Mouse (Mus musculus): Measurements from ENCODE around the gene Arnt2. TPM values are rescaled to one million over a fixed set of nuclear protein-coding genes. Genes with fewer than 3 reads are reported as not detected.

The Arnt2 gene
- 60.3 and 64.8 TPM in 2 replicates for polyA plus RNA-seq (2015; fragmentation: Nextera tagmentation; extraction: Ambion mirVana)

DNA sequence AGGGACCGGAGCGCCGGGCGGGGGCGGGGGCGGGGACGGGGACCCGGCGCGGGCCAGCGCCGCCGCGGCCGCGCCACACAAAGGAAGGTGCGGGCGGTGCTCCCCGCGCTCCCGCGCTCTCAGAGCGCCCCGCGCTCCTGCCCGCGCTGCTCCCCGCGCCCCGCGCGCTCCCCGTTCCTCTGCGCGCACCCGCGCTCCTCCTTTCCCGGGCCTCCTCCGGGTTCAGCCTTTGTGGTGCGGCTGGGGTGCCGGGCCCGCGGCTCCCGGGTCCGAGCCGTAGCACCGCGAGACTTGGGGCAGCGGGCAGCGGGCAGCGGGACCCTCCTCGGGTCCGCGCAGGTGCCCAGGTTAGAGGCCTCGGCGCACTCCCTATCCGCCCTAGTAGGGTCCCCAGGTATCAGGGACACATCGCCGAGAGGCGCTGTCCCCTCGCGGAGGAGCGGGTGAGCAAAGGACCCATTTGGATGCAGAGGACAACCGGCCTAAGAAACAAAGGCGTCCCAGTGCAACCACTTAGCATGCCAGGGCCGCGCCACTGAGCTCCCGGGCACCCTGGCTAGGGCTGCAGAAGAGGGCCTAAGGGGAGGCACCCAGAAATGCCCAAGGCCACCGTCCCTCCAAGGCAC lies at the start of gene Arnt2:
Gene Arnt2, minus strand, starts transcription at position 281 of the 626 bp plus-strand sequence.
- WGBS, result under 1% methylated on average over 62 of the region's 69 CpGs
- Histone ChIP-seq H3K4me2 (peak within 1 kb of the TSS; percentile 77), H3K27ac (peak within 1 kb of the TSS; percentile 98), H3K9me3 (no peaks in the 10 kb centered on the region), H3K27me3 (no peaks in the 10 kb centered on the region), H3K36me3 (peaks cover 4% of the 10 kb centered on the region), H3K4me1 (replicated peaks) (peaks cover 44% of the 10 kb centered on the region), H3K4me3 (peak within 1 kb of the TSS; percentile 74), H3K9ac (peak within 1 kb of the TSS; percentile 94)
- peak; percentile 93 for ATAC-seq (ENCODE audit: low FRiP score)

DNA sequence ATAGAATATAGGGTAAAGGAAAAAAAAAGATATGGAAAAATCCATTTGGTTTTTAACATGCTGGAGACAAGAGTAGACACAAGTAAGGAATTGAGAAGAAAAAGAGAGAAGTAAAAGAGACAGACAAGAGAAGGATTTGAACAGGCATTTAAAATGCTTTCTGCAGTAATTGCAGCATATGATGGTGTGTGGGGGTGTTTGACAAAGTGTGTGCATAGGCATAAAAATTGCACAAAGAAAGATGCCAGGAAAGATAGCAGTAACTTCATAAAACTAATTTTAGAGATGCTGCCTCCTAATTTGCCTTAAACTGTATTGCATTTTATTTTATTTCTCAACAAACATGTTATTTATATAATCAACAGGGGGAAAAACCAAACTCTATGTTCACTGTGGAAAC lies 41.7 kb upstream of the Arnt2 start:
- Histone ChIP-seq H3K4me2 (no peak overlapping the region), H3K27ac (no peak overlapping the region), H3K9ac (no peak overlapping the region), H3K9me3 (no peaks in the 10 kb centered on the region), H3K4me3 (no peak overlapping the region), H3K4me1 (replicated peaks) (no peaks in the 10 kb centered on the region), H3K27me3 (no peaks in the 10 kb centered on the region), H3K36me3 (no peaks in the 10 kb centered on the region)
- ATAC-seq (ENCODE audit: low FRiP score), result no peak

DNA sequence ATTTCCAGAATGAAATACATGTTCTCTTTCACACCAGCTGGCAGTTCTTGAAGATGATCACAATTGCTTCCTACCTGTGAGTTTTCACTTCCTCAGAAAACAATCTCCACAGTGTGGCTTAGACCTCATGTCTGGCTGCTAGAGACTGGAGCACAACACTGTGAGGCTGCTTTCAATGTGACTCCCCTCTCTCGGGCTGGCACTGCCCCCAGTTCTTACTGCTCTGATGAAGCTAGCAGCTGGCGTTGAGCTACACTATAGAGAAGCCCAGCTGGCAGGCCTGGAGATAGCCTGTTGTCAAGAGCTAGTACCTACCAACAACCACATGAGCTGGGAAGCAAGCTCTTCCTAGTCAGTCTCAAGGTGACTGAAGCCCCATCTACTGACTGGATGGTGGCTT lies 39.1 kb upstream of the Arnt2 start:
- no peak overlapping the region for H3K27ac ChIP-seq
- no peak for ATAC-seq (ENCODE audit: low FRiP score)

DNA sequence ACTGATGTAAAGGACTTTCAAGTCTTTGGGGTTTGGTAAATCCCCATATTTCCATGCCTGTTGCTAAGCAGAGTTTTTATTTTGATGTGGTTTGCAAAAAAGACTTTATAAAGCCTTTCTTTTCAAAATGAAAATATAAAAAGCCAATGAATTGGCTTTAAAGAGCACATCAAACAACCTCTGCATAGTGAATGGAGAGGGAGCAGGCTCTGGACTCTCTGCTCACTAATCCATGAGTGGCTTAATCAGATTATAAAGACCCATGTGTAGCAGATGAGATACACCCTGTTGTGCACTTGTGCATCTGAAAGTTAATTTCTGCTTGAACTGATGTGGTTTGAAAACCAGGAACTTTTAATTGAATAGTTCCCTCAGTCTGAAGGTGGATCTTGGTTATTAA lies 38.5 kb upstream of the Arnt2 start:
- ATAC-seq (ENCODE audit: low FRiP score), result no peak
- Histone ChIP-seq H3K4me2 (no peak overlapping the region), H3K4me3 (no peak overlapping the region), H3K36me3 (no peaks in the 10 kb centered on the region), H3K4me1 (replicated peaks) (no peaks in the 10 kb centered on the region), H3K27ac (no peak overlapping the region), H3K27me3 (no peaks in the 10 kb centered on the region), H3K9me3 (no peaks in the 10 kb centered on the region), H3K9ac (no peak overlapping the region)

More for the DNA sequence above, 39.1 kb upstream of the Arnt2 start:
- no peaks in the 10 kb centered on the region for H3K27me3 ChIP-seq
- 52% methylated on average over 2 of the region's 2 CpGs for WGBS
- no peaks in the 10 kb centered on the region for H3K36me3 ChIP-seq
- H3K4me2 ChIP-seq, result no peak overlapping the region
- H3K9me3 ChIP-seq, result no peaks in the 10 kb centered on the region
- H3K4me3 ChIP-seq, result no peak overlapping the region
- no peaks in the 10 kb centered on the region for H3K4me1 ChIP-seq (replicated peaks)
- no peak overlapping the region for H3K9ac ChIP-seq

DNA sequence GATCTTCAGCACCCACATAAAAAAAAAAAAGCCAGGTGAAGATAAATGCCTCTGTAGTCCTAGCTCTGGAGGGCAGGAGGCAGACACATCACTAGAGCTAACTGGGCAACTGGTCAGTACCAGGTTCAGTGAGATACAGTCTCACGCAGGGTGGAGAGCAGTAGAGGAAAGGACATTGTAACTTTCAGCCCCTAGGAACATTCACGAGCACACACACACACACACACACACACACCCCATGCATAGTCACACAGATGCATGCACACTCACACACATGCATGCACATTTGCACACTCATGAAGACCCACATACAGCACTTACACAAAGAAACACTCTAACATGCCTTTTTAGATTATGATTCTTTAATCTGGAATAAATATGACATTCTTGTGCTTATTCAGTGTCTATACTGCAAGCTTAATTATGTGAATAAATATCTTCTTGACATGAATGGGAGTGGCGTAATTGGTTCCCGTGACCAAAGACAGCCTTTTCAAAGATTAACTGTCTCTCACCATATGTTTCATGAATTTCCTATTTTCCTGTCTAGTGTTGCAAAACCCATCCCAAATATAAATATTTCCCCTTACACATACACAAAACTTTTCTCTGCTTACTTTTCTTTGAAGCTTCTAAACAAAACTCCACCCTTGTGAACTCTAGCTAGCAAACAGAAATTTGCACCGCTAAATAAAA lies 37.9 kb upstream of the Arnt2 start:
- H3K36me3 ChIP-seq, result no peaks in the 10 kb centered on the region
- 78% methylated on average over 5 of the region's 5 CpGs for WGBS
- H3K9ac ChIP-seq, result no peak overlapping the region
- no peak overlapping the region for H3K4me2 ChIP-seq
- no peaks in the 10 kb centered on the region for H3K4me1 ChIP-seq (replicated peaks)
- ATAC-seq (ENCODE audit: low FRiP score), result no peak
- no peak overlapping the region for H3K27ac ChIP-seq
- no peaks in the 10 kb centered on the region for H3K9me3 ChIP-seq
- no peak overlapping the region for H3K4me3 ChIP-seq
- H3K27me3 ChIP-seq, result no peaks in the 10 kb centered on the region

DNA sequence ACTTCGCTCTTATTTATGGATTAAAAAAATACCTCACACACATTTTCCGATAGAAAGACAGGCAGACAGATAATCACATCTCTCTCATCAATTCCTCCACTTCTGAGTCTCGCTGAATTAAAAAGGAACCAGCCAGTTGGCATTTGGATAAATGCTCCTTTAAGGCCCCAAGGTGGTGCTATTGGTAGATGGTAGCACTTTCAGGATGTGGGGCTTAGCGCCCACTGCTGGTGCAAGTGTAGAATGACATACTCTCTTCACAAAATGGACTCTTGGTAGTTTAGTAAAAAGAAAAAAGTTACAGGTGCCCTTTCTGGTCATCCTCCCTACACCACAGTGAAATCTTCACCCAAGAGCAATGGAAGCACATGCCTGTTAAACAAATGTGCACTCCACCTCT lies 37.1 kb upstream of the Arnt2 start:
- no peak overlapping the region for H3K9ac ChIP-seq
- no peaks in the 10 kb centered on the region for H3K36me3 ChIP-seq
- H3K9me3 ChIP-seq, result no peaks in the 10 kb centered on the region
- H3K27ac ChIP-seq, result no peak overlapping the region
- no peaks in the 10 kb centered on the region for H3K4me1 ChIP-seq (replicated peaks)
- no peak overlapping the region for H3K4me2 ChIP-seq
- no peaks in the 10 kb centered on the region for H3K27me3 ChIP-seq
- WGBS, result 19% methylated on average over 4 of the region's 4 CpGs
- ATAC-seq (ENCODE audit: low FRiP score), result peak; percentile 28; the same call in 1 of the 2 replicates
- no peak overlapping the region for H3K4me3 ChIP-seq

DNA sequence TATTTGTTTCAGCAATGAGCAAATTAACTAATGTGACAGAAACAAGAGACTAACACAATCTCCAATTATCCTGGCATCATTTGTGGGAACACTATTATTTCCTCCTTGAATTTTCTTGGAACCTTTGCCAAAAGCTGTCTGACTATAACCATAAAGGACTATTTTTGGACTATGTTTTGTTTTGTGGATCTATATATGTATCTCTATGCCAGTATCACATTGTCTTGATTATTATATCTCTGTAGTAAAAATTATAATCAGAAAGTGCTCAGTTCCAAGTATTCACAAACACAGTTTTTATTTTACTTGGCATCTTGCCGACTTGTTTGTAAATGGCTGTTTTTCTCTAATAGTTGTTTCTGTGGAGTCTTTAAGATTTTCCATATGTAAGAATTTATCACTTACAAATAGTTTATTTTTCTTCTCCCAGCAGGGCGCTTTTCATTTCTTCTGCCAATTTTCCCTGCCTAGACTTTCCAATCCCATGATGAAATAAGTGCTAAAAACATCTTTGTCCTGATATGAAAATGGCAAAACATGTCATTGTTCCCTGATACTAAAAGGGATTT lies 32.5 kb upstream of the Arnt2 start:
- Histone ChIP-seq H3K27me3 (no peaks in the 10 kb centered on the region), H3K4me3 (no peak overlapping the region), H3K9me3 (no peaks in the 10 kb centered on the region), H3K27ac (no peak overlapping the region), H3K4me1 (replicated peaks) (no peaks in the 10 kb centered on the region), H3K4me2 (no peak overlapping the region), H3K9ac (no peak overlapping the region), H3K36me3 (no peaks in the 10 kb centered on the region)
- ATAC-seq (ENCODE audit: low FRiP score), result no peak
- 90% methylated on average over 2 of the region's 2 CpGs for WGBS

DNA sequence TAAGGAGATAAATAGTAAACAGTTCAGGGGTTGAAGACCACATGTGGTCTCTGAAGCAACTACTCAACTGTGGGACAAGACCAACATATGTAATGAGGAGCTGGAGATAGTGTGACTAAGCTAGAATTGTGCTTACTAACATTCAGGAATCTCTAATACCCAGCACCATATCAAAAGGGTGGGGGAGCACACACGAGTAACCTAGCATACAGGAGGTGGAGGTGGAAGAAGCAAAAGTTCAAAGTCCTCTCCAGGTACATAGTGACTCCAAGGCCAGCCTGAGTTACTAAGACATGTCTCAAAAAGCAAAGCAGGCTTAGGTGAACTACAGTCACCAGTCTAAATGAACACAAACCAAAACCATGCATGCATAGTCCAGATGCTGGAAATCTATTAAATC lies 29.6 kb upstream of the Arnt2 start:
- Histone ChIP-seq H3K4me2 (no peak overlapping the region), H3K27me3 (no peaks in the 10 kb centered on the region), H3K4me3 (no peak overlapping the region), H3K9me3 (no peaks in the 10 kb centered on the region), H3K36me3 (no peaks in the 10 kb centered on the region), H3K27ac (no peak overlapping the region), H3K4me1 (replicated peaks) (no peaks in the 10 kb centered on the region), H3K9ac (no peak overlapping the region)
- ATAC-seq (ENCODE audit: low FRiP score), result no peak
- WGBS, result 85% methylated on average over 1 of the region's 1 CpGs

DNA sequence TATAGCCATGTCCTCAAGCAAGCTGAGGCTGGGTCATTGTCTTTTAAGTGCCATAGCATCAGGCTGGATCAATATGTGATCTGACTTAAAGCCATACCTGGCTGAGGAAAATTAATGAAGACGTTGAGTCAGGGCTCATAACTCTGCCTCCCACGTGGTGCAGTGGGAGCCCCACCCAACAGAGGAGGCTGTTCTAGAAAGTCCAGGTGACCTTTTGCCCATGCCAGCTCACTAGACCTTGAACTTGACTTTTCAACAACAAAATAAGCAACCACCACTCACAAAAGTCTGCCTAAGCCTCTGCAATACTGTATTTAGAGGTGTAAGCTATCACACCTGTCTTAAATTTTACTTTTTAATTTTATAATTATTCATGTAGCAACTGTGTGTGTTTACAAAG lies 24.9 kb upstream of the Arnt2 start:
- ATAC-seq (ENCODE audit: low FRiP score), result no peak
- Histone ChIP-seq H3K9ac (no peak overlapping the region), H3K9me3 (no peaks in the 10 kb centered on the region), H3K4me2 (no peak overlapping the region), H3K27me3 (no peaks in the 10 kb centered on the region), H3K36me3 (no peaks in the 10 kb centered on the region), H3K4me1 (replicated peaks) (no peaks in the 10 kb centered on the region), H3K27ac (no peak overlapping the region), H3K4me3 (no peak overlapping the region)
- 71% methylated on average over 2 of the region's 2 CpGs for WGBS

DNA sequence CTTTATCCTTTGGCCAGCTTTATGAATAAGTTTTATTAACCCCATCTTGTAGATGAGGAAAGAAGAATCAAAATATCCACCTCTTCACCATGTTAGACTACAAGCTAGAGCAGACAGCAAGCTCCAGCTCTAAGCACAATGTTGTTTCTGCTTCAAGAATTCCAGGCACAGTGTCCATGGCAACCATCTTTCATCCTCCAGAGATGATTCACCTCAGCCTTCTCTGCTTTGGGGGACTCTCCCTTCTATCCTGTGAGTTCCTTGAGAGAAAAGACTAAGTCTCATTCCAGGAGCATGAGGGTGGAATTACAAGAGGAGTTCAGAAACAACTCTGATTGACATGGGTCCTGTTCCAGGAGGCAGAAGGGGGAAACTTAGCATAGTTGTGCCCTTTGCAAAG lies 22.2 kb upstream of the Arnt2 start:
- ATAC-seq (ENCODE audit: low FRiP score), result no peak
- no peaks in the 10 kb centered on the region for H3K4me1 ChIP-seq (replicated peaks)

DNA sequence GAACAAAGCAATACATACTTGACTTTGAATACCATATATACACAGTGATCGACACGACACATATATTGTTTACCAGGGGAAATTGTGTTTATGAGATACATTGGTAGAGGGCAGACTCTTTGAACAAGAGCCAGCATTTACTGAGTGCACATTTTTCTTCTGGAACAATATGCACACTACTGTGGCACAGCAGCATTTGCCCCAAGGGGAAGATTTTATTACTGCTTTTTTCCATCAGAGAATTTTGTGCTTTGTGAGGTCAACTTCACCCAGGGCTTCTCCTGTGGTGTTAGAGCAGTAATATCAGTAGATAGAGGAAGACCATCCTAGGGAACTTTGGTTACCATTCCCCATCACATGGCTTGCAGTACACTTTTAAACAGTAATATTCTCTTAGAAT lies 17.2 kb upstream of the Arnt2 start:
- 89% methylated on average over 2 of the region's 2 CpGs for WGBS
- no peak overlapping the region for H3K9ac ChIP-seq
- H3K4me2 ChIP-seq, result no peak overlapping the region
- H3K36me3 ChIP-seq, result no peaks in the 10 kb centered on the region
- no peaks in the 10 kb centered on the region for H3K9me3 ChIP-seq
- H3K27ac ChIP-seq, result no peak overlapping the region
- no peak for ATAC-seq (ENCODE audit: low FRiP score)
- H3K4me1 ChIP-seq (replicated peaks), result no peaks in the 10 kb centered on the region
- H3K4me3 ChIP-seq, result no peak overlapping the region
- H3K27me3 ChIP-seq, result no peaks in the 10 kb centered on the region

More for the DNA sequence above, 22.2 kb upstream of the Arnt2 start:
- H3K27ac ChIP-seq, result no peak overlapping the region
- no peaks in the 10 kb centered on the region for H3K36me3 ChIP-seq
- H3K9me3 ChIP-seq, result no peaks in the 10 kb centered on the region
- H3K27me3 ChIP-seq, result no peaks in the 10 kb centered on the region
- H3K4me3 ChIP-seq, result no peak overlapping the region
- H3K4me2 ChIP-seq, result no peak overlapping the region
- H3K9ac ChIP-seq, result no peak overlapping the region

DNA sequence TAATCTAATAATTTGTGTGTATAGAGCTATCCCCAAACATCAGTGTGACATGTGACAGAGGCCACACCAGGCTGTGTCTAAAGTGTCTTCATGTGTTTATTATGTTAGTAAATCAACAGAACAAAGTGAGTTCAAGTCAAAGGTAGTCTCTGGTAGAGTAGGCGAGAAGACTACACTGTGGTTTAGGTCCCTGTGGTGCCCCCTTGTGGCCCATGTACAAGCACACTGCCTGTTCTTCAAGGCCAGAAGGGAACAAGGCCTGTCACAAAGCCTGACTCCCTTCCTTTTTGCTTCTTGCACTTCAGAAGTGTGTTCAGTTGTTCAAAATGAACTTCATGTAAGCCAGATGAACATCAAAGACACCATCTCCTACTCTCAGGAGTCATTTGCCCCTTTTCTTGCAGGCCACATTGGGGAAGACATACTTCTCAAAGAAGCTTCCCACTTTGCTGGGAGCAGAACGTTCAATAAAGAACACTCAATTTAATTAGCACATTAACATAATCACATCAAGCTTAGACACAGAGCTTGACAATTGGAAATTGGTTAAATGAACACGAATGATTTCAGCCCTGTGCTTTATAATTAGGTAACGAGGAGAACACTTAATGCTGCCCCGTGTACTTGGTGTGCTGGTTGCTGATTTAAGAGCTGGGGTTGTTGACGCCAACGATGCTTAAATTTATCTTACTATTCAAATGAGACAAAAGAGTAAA lies 14.9 kb upstream of the Arnt2 start:
- ATAC-seq (ENCODE audit: low FRiP score), result no peak
- H3K4me1 ChIP-seq (replicated peaks), result no peaks in the 10 kb centered on the region
- no peaks in the 10 kb centered on the region for H3K9me3 ChIP-seq
- H3K27me3 ChIP-seq, result no peaks in the 10 kb centered on the region
- no peak overlapping the region for H3K4me2 ChIP-seq
- H3K9ac ChIP-seq, result no peak overlapping the region
- no peak overlapping the region for H3K27ac ChIP-seq
- no peaks in the 10 kb centered on the region for H3K36me3 ChIP-seq
- H3K4me3 ChIP-seq, result no peak overlapping the region
- WGBS, result 64% methylated on average over 7 of the region's 7 CpGs

Data from hindbrain, embryonic 13.5 days (tissue).